Mouse (Mus musculus) midbrain, embryonic 13.5 days (tissue): ENCODE results near the gene Zfp804a. TPM values are rescaled to one million over a fixed set of nuclear protein-coding genes. Genes with fewer than 3 reads are reported as not detected.

Experiments
- ATAC-seq: fragments of 200-750 bp; cut with Nextera tagmentation; 2 replicates; pipeline ENCODE4 v1.8.0; 2017; ENCODE audit warnings: mild to moderate bottlenecking, moderate TSS enrichment, moderate library complexity
- H3K27ac ChIP-seq: fragments of 300-500 bp; sonication (generic); 2 replicates; pipeline ENCODE4 v1.5.1; 2015; ENCODE audit warnings: inconsistent platforms, mild to moderate bottlenecking, moderate library complexity
- H3K27me3 ChIP-seq: fragments of 300-500 bp; sonication (generic); 2 replicates; pipeline ENCODE4 v1.6.1; 2015; ENCODE audit warnings: mild to moderate bottlenecking, inconsistent platforms
- H3K36me3 ChIP-seq: fragments of 300-500 bp; sonication (generic); 2 replicates; pipeline ENCODE4 v1.6.1; 2015; ENCODE audit warnings: mild to moderate bottlenecking, inconsistent platforms
- H3K4me1 ChIP-seq: fragments of 300-500 bp; sonication (generic); replicated peaks from 2 replicates; pipeline ENCODE4 v1.6.1; 2015; ENCODE audit warnings: inconsistent platforms
- H3K4me2 ChIP-seq: fragments of 300-500 bp; sonication (generic); replicated peaks from 2 replicates; pipeline ENCODE4 v1.6.1; 2015; ENCODE audit warnings: moderate library complexity, mild to moderate bottlenecking, inconsistent platforms
- H3K4me3 ChIP-seq: fragments of 300-500 bp; sonication (generic); replicated peaks from 2 replicates; pipeline ENCODE4 v1.5.1; 2015; ENCODE audit warnings: mild to moderate bottlenecking, inconsistent platforms
- H3K9ac ChIP-seq: fragments of 300-500 bp; sonication (generic); replicated peaks from 2 replicates; pipeline ENCODE4 v1.6.1; 2015; ENCODE audit warnings: mild to moderate bottlenecking, inconsistent platforms
- H3K9me3 ChIP-seq: fragments of 300-500 bp; sonication (generic); 2 replicates; pipeline ENCODE4 v1.6.1; 2016; ENCODE audit warnings: mild to moderate bottlenecking, inconsistent platforms
- WGBS: fragments of 180-500 bp; shearing (Covaris S2); methylation state at CpG from one replicate; pipeline ENCODE4 v1.1.7; 2015; 5-methylcytosine and 5-hydroxymethylcytosine counted together
- polyA plus RNA-seq: library from polyadenylated mRNA; unstranded; fragments of >200 nt; fragmentation: Nextera tagmentation; extraction: Ambion mirVana; gene quantifications from 2 replicates; pipeline ENCODE4 v1.2.1, GENCODE M21; 2015

The Zfp804a gene
- polyA plus RNA-seq, 1 experiment from 2014 or later, result 5.9 TPM

GRCm38 (mm10) chr2:82113650-82114049 is 60.6 kb downstream of the Zfp804a start:
- H3K4me1 ChIP-seq, result no peaks in the 10 kb centered on the region
- 78% methylated on average over 2 of the region's 2 CpGs for WGBS
- H3K36me3 ChIP-seq, result no peaks in the 10 kb centered on the region
- no peak overlapping the region for H3K4me3 ChIP-seq
- H3K9ac ChIP-seq, result no peak overlapping the region
- ATAC-seq, result no peak
- no peak overlapping the region for H3K4me2 ChIP-seq
- H3K27me3 ChIP-seq, result no peaks in the 10 kb centered on the region
- H3K27ac ChIP-seq, result no peak overlapping the region
- H3K9me3 ChIP-seq, result no peaks in the 10 kb centered on the region

- 50% methylated on average over 2 of the region's 2 CpGs for WGBS
Observed at GRCm38 (mm10) chr2:82119577-82119976, 66.6 kb downstream of the Zfp804a start.

GRCm38 (mm10) chr2:82178693-82179092 is 125.7 kb downstream of the Zfp804a start:
- Histone ChIP-seq H3K4me2 (no peak overlapping the region), H3K36me3 (no peaks in the 10 kb centered on the region), H3K4me1 (no peaks in the 10 kb centered on the region), H3K27me3 (no peaks in the 10 kb centered on the region), H3K4me3 (no peak overlapping the region), H3K9ac (no peak overlapping the region), H3K9me3 (no peaks in the 10 kb centered on the region), H3K27ac (no peak overlapping the region)
- no peak for ATAC-seq
- 94% methylated on average over 2 of the region's 2 CpGs for WGBS

More at GRCm38 (mm10) chr2:82119577-82119976, 66.6 kb downstream of the Zfp804a start:
- Histone ChIP-seq H3K27me3 (no peaks in the 10 kb centered on the region), H3K27ac (no peak overlapping the region), H3K9me3 (no peaks in the 10 kb centered on the region), H3K4me3 (no peak overlapping the region), H3K36me3 (no peaks in the 10 kb centered on the region), H3K4me2 (no peak overlapping the region), H3K4me1 (no peaks in the 10 kb centered on the region), H3K9ac (no peak overlapping the region)
- no peak for ATAC-seq

- H3K4me2 ChIP-seq, result no peak overlapping the region
- no peak overlapping the region for H3K4me3 ChIP-seq
- ATAC-seq, result no peak
- H3K9ac ChIP-seq, result no peak overlapping the region
- WGBS, result 86% methylated on average over 1 of the region's 1 CpGs
- no peaks in the 10 kb centered on the region for H3K9me3 ChIP-seq
- no peak overlapping the region for H3K27ac ChIP-seq
- no peaks in the 10 kb centered on the region for H3K36me3 ChIP-seq
- H3K27me3 ChIP-seq, result no peaks in the 10 kb centered on the region
- H3K4me1 ChIP-seq, result no peaks in the 10 kb centered on the region
Observed at GRCm38 (mm10) chr2:82181010-82181409, 128.0 kb downstream of the Zfp804a start.

GRCm38 (mm10) chr2:82199901-82200300 is 146.9 kb downstream of the Zfp804a start:
- Histone ChIP-seq H3K9me3 (no peaks in the 10 kb centered on the region), H3K27ac (no peak overlapping the region), H3K4me3 (no peak overlapping the region), H3K27me3 (no peaks in the 10 kb centered on the region), H3K4me1 (no peaks in the 10 kb centered on the region), H3K4me2 (no peak overlapping the region), H3K36me3 (no peaks in the 10 kb centered on the region), H3K9ac (no peak overlapping the region)
- 86% methylated on average over 5 of the region's 5 CpGs for WGBS
- ATAC-seq, result no peak

GRCm38 (mm10) chr2:82200616-82201015 is 147.6 kb downstream of the Zfp804a start:
- Histone ChIP-seq H3K36me3 (no peaks in the 10 kb centered on the region), H3K27ac (no peak overlapping the region), H3K27me3 (no peaks in the 10 kb centered on the region), H3K9me3 (no peaks in the 10 kb centered on the region), H3K9ac (no peak overlapping the region), H3K4me1 (no peaks in the 10 kb centered on the region), H3K4me2 (no peak overlapping the region), H3K4me3 (no peak overlapping the region)
- 0 out of 2 replicates have a peak, but pooled peaks have one; percentile 40 for ATAC-seq
- WGBS, result 64% methylated on average over 5 of the region's 5 CpGs

- H3K4me1 ChIP-seq, result no peaks in the 10 kb centered on the region
- WGBS, result 81% methylated on average over 1 of the region's 1 CpGs
Observed at GRCm38 (mm10) chr2:82210605-82211004, 157.6 kb downstream of the Zfp804a start.

GRCm38 (mm10) chr2:82211972-82212371 is 158.9 kb downstream of the Zfp804a start:
- WGBS, result 32% methylated on average over 1 of the region's 1 CpGs
- Histone ChIP-seq H3K27ac (no peak overlapping the region), H3K4me3 (no peak overlapping the region), H3K36me3 (no peaks in the 10 kb centered on the region), H3K9me3 (peaks cover 8% of the 10 kb centered on the region; the same call in 1 of the 2 replicates), H3K9ac (no peak overlapping the region), H3K27me3 (no peaks in the 10 kb centered on the region), H3K4me2 (no peak overlapping the region), H3K4me1 (no peaks in the 10 kb centered on the region)
- no peak for ATAC-seq

More at GRCm38 (mm10) chr2:82210605-82211004, 157.6 kb downstream of the Zfp804a start:
- Histone ChIP-seq H3K36me3 (no peaks in the 10 kb centered on the region), H3K27ac (no peak overlapping the region), H3K9ac (no peak overlapping the region), H3K4me2 (no peak overlapping the region), H3K9me3 (peaks cover 6% of the 10 kb centered on the region; the same call in 1 of the 2 replicates), H3K27me3 (no peaks in the 10 kb centered on the region), H3K4me3 (no peak overlapping the region)
- no peak for ATAC-seq

GRCm38 (mm10) chr2:82217873-82218272 is 164.9 kb downstream of the Zfp804a start:
- no peaks in the 10 kb centered on the region for H3K4me1 ChIP-seq
- H3K9ac ChIP-seq, result no peak overlapping the region
- no peaks in the 10 kb centered on the region for H3K27me3 ChIP-seq
- H3K4me2 ChIP-seq, result no peak overlapping the region
- H3K36me3 ChIP-seq, result no peaks in the 10 kb centered on the region
- no peak overlapping the region for H3K4me3 ChIP-seq
- H3K27ac ChIP-seq, result no peak overlapping the region
- peaks cover 8% of the 10 kb centered on the region; the same call in 1 of the 2 replicates for H3K9me3 ChIP-seq
- 74% methylated on average over 2 of the region's 2 CpGs for WGBS
- no peak for ATAC-seq

GRCm38 (mm10) chr2:82246020-82246419 is 193.0 kb downstream of the Zfp804a start:
- Histone ChIP-seq H3K4me2 (no peak overlapping the region), H3K36me3 (no peaks in the 10 kb centered on the region), H3K27me3 (no peaks in the 10 kb centered on the region), H3K9ac (no peak overlapping the region), H3K9me3 (no peaks in the 10 kb centered on the region), H3K4me3 (no peak overlapping the region), H3K4me1 (0 out of 2 replicates have a peak, but pooled peaks cover 4% of the 10 kb centered on the region), H3K27ac (no peak overlapping the region)
- ATAC-seq, result peak; percentile 50; the same call in 1 of the 2 replicates

GRCm38 (mm10) chr2:82246902-82247522 is 194.0 kb downstream of the Zfp804a start:
- Histone ChIP-seq H3K36me3 (no peaks in the 10 kb centered on the region), H3K4me2 (no peak overlapping the region), H3K27me3 (no peaks in the 10 kb centered on the region), H3K9ac (no peak overlapping the region), H3K4me3 (no peak overlapping the region), H3K9me3 (no peaks in the 10 kb centered on the region), H3K27ac (no peak overlapping the region), H3K4me1 (0 out of 2 replicates have a peak, but pooled peaks cover 4% of the 10 kb centered on the region)
- ATAC-seq, result peak; percentile 34; the same call in 1 of the 2 replicates

- Histone ChIP-seq H3K4me2 (no peak overlapping the region), H3K27me3 (no peaks in the 10 kb centered on the region), H3K9ac (no peak overlapping the region), H3K9me3 (no peaks in the 10 kb centered on the region), H3K36me3 (no peaks in the 10 kb centered on the region), H3K27ac (no peak overlapping the region), H3K4me3 (no peak overlapping the region), H3K4me1 (no peaks in the 10 kb centered on the region)
- WGBS, result 76% methylated on average over 5 of the region's 5 CpGs
- ATAC-seq, result no peak
Observed at GRCm38 (mm10) chr2:82253382-82253781, 200.4 kb downstream of the Zfp804a start.
